Mouse (Mus musculus): Measurements from ENCODE around the gene Gdpd4.
A peak's percentile ranks its signal among the peaks of the same experiment; 100 is the strongest.

The Gdpd4 gene

DNA sequence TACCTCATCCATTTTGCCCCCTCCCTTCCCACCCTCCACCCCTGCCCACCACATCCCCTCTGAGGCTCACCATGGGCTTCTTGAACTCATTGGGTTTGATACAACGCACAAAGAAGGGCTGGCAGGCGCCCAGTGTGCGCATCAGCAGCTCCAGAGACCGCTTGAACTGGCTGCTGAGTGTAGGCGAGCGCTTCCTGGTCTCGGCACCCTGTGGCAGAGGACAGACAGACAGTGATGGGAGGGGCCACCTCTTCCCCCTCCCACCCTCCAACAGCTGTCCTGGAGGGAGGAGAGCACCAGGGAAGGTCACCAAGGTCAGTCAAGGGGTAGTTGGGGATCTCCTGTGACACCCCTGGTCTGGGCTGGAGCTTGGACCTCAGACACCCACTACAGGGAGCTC, 165.6 kb downstream of the Gdpd4 start:
- DNase-seq: peak; percentile 21 to 31

DNA sequence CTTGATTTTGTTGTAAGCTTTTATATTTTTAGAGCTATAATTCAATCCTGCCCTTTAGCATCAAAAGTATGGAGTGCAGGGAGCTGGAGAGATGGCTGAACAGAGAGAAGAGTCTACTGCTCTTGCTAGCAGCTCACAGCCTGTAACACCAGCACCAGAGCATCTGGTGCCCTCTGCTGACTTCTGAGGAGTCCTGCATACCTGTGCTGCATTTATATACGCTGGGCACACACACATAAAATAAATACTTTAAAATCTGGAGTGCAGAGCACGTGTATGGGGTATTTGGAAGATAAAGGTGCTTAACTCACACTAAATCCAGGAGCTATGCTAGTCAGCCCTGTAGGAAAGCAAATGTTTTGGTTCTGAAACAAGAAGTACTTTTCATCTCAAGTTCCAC, 166.6 kb downstream of the Gdpd4 start:
- DNase-seq: no peak

DNA sequence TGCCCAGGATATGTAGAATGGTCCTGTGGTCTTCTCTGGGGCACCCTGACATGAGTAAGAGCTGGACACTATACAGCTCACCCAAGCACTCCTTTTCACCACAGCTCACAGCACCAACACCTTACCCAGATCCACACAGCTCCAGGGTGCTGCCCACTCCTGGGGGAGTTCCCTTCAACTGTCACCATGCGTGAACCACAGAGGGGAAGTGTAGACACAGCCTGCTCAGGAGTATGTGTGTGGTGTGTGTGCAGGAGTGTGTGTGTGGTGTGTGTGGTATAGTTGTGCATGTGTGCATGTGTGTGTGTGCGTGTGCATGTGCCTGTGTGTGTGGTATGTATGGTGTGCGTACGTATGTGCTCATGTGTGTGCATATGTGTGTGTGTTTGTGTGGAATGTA, 176.1 kb downstream of the Gdpd4 start:
- DNase-seq: no peak

DNA sequence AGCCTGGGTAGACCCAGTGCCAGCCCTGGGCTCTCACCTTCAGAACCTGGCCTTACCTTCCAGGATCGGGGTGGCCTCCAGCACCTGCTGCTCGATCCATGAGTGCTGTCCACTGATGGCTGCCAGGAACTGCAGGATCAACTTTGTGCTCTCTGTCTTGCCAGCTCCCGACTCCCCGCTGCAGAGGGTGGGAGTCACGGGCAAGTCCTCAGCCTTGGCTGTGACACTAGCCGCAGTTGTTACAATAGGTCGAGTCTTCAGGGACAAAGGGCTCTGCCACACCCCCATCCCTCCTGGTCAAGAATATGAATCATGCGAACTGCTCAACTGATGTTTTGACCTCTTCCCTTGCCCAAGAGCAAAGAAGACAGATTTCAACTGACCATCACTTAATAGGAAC, 177.8 kb downstream of the Gdpd4 start:
- no peak for DNase-seq

All from B cell, adult 2 months (primary cell).